Mouse (Mus musculus) stomach, embryonic 14.5 days (tissue): ENCODE data around the gene Mllt11. TPM values are rescaled to one million over a fixed set of nuclear protein-coding genes. Genes with fewer than 3 reads are reported as not detected.

ENCODE experiments used
- ATAC-seq: fragments of 200-750 bp; cut with Nextera tagmentation; 2 replicates; pipeline ENCODE4 v1.8.0; 2017; ENCODE audit warnings: low read depth, moderate TSS enrichment; ENCODE audit not compliant: insufficient number of reproducible peaks, insufficient read depth, low FRiP score
- H3K27ac ChIP-seq: fragments of 300-500 bp; sonication (generic); 2 replicates; pipeline ENCODE4 v1.5.1; 2014; ENCODE audit warnings: mild to moderate bottlenecking, low read length, moderate library complexity, mixed read lengths
- H3K27me3 ChIP-seq: fragments of 300-500 bp; sonication (generic); 2 replicates; pipeline ENCODE4 v1.6.1; 2014; ENCODE audit warnings: low read length, control low read depth, mixed read lengths; ENCODE audit not compliant: control insufficient read depth, insufficient read depth
- H3K36me3 ChIP-seq: fragments of 300-500 bp; sonication (generic); 2 replicates; pipeline ENCODE4 v1.6.1; 2014; ENCODE audit warnings: mild to moderate bottlenecking, control low read depth, low read length, moderate library complexity, mixed read lengths; ENCODE audit not compliant: control insufficient read depth, insufficient read depth
- H3K4me1 ChIP-seq: fragments of 300-500 bp; sonication (generic); 2 replicates; pipeline ENCODE4 v1.6.1; 2014; ENCODE audit warnings: low read length, control low read depth, mixed read lengths; ENCODE audit not compliant: control insufficient read depth, insufficient read depth
- H3K4me2 ChIP-seq: fragments of 300-500 bp; sonication (generic); replicated peaks from 2 replicates; pipeline ENCODE4 v1.6.1; 2014; ENCODE audit warnings: low read depth, low read length, control low read depth
- H3K4me3 ChIP-seq: fragments of 300-500 bp; sonication (generic); 2 replicates; pipeline ENCODE4 v1.5.1; 2014; ENCODE audit warnings: low read depth, low read length, control low read depth
- H3K9ac ChIP-seq: fragments of 300-500 bp; sonication (generic); replicated peaks from 2 replicates; pipeline ENCODE4 v1.6.1; 2014; ENCODE audit warnings: low read depth, mild to moderate bottlenecking, control low read depth, low read length, moderate library complexity, mixed read lengths
- H3K9me3 ChIP-seq: fragments of 300-500 bp; sonication (generic); 2 replicates; pipeline ENCODE4 v1.6.1; 2016; ENCODE audit warnings: low read depth, low read length, control low read depth; ENCODE audit not compliant: control insufficient read depth
- WGBS: fragments of 180-500 bp; shearing (Covaris S2); extraction: QIAGEN DNeasy Blood & Tissue Kit; methylation state at CpG from one replicate; pipeline ENCODE4 v1.1.7; 2014; 5-methylcytosine and 5-hydroxymethylcytosine counted together
- polyA plus RNA-seq: library from polyadenylated mRNA; unstranded; fragments of >200 nt; fragmentation: Nextera tagmentation; extraction: Ambion mirVana; gene quantifications from 2 replicates; pipeline ENCODE4 v1.2.1, GENCODE M21; 2014

Gene Mllt11
- polyA plus RNA-seq, 1 experiment from 2014 or later, result 42.4 TPM

DNA sequence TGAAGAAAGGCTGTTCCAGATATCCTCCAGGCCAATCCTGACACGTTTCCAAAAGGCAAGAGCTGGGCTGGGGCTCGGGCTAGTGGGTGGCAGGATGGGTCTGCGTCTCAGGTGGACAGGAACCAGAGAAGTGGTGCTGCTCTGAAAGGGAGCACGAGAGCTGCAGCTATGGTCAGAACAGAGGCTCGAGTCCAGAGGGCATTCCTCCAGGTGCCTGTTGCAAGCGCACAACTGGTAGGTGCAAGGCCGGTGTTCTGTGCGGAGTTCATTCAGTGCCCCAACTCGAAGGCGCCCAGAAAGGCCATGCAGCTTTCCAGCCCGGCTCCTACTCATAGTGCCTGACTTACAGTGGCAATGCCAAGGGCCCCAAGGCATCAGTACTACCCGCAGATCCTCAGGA lies 8.0 kb upstream of the Mllt11 start:
- H3K4me1 ChIP-seq, result no peaks in the 10 kb centered on the region
- no peaks in the 10 kb centered on the region for H3K27me3 ChIP-seq
- no peak overlapping the region for H3K9ac ChIP-seq
- no peak overlapping the region for H3K27ac ChIP-seq
- H3K4me3 ChIP-seq, result no peak overlapping the region
- no peaks in the 10 kb centered on the region for H3K9me3 ChIP-seq
- no peak for ATAC-seq
- WGBS, result 89% methylated on average over 12 of the region's 12 CpGs
- H3K36me3 ChIP-seq, result peaks cover 23% of the 10 kb centered on the region
- no peak overlapping the region for H3K4me2 ChIP-seq

- ATAC-seq, result no peak
- H3K4me2 ChIP-seq, result no peak overlapping the region
Observed at GRCm38 (mm10) chr3:95239022-95239421, 7.1 kb upstream of the Mllt11 start.

GRCm38 (mm10) chr3:95237541-95238099 lies 5.6 kb upstream of the Mllt11 start:
- no peaks in the 10 kb centered on the region for H3K9me3 ChIP-seq
- no peaks in the 10 kb centered on the region for H3K27me3 ChIP-seq
- peaks cover 46% of the 10 kb centered on the region for H3K36me3 ChIP-seq
- no peak overlapping the region for H3K4me3 ChIP-seq
- 88% methylated on average over 8 of the region's 8 CpGs for WGBS
- no peak for ATAC-seq
- no peak overlapping the region for H3K9ac ChIP-seq
- no peaks in the 10 kb centered on the region for H3K4me1 ChIP-seq
- H3K27ac ChIP-seq, result no peak overlapping the region
- no peak overlapping the region for H3K4me2 ChIP-seq

More at GRCm38 (mm10) chr3:95239022-95239421, 7.1 kb upstream of the Mllt11 start:
- peaks cover 32% of the 10 kb centered on the region for H3K36me3 ChIP-seq
- no peaks in the 10 kb centered on the region for H3K27me3 ChIP-seq
- H3K9ac ChIP-seq, result no peak overlapping the region
- H3K4me1 ChIP-seq, result no peaks in the 10 kb centered on the region
- H3K4me3 ChIP-seq, result no peak overlapping the region
- WGBS, result 88% methylated on average over 6 of the region's 6 CpGs
- H3K9me3 ChIP-seq, result no peaks in the 10 kb centered on the region
- no peak overlapping the region for H3K27ac ChIP-seq

DNA sequence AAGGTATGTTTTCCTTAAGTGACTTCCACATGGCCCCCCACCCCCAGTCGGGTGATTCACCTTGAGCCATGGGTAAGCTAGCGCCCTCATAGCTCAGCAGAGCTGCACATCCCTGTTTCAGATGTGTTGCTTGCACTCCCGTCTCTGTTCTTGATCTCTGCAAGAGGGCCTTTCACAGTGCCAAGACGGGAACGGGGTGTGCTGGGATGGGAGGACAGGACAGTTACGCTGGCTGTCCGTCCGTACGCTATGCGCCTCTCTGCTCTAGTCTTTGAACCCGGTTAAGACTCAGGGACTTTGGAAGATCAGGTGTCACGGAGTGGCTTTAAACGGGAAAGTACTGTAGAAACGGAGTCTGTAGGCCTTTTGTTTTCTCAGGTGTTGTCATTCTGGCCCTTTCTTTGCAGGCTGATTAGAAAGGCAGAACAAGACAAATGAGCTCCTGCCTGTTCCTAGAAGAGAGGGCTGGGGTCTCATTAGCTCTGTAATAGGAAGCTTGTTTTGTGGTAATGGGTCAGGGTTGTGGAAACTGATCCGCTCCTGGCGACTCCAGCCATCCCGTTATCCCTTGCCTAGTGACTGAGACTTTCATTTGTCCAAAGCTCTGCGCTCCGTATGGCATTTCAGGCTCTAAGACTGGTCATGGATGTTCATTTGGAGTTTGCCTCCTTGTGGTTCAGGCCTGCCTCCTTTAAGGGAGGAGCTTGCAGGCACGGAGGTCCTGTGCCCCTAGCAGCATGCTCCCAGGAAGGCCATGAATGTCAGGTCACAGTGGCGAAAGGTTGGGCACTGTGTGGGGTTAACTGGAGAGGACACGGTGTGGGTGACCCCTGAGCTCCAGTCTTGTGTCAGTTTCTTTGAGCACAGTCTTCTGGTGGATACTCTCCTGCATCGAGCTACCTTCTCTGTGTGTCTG lies 3.7 kb upstream of the Mllt11 start:
- Histone ChIP-seq H3K9ac (no peak overlapping the region), H3K9me3 (no peaks in the 10 kb centered on the region), H3K27ac (no peak overlapping the region), H3K4me3 (no peak overlapping the region), H3K36me3 (peaks cover 59% of the 10 kb centered on the region), H3K27me3 (no peaks in the 10 kb centered on the region), H3K4me1 (peaks cover 7% of the 10 kb centered on the region; the same call in 1 of the 2 replicates), H3K4me2 (no peak overlapping the region)
- ATAC-seq, result no peak
- 81% methylated on average over 23 of the region's 23 CpGs for WGBS

- H3K9me3 ChIP-seq, result no peaks in the 10 kb centered on the region
- H3K27me3 ChIP-seq, result no peaks in the 10 kb centered on the region
- 89% methylated on average over 16 of the region's 16 CpGs for WGBS
- H3K4me2 ChIP-seq, result no peak overlapping the region
- peaks cover 12% of the 10 kb centered on the region; the same call in 1 of the 2 replicates for H3K4me1 ChIP-seq
- H3K4me3 ChIP-seq, result no peak overlapping the region
- no peak for ATAC-seq
- no peak overlapping the region for H3K9ac ChIP-seq
- H3K36me3 ChIP-seq, result peaks cover 59% of the 10 kb centered on the region
- H3K27ac ChIP-seq, result no peak overlapping the region
Observed at GRCm38 (mm10) chr3:95233303-95233980, 1.5 kb upstream of the Mllt11 start.

DNA sequence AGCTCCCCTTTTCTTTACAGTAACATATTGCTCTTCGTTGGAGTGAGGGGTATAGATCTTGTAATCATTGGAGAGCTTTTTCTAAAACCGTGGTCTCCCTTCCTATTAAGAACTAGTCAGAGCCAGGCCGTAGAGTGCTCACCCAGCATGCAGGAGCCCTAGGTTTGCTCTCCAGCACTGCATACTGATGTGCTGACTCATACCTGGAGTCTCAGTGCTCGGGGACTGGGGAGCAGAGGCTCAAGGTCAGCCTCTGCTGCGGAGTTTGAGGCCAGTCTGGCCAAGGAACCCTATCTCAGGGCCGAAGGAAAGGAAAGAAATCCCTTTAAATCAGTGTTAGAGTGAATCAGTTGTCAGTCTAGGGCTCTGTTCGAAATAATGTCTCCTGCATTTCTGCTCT lies 800 bp upstream of the Mllt11 start:
- Histone ChIP-seq H3K36me3 (peaks cover 59% of the 10 kb centered on the region), H3K4me3 (no peak overlapping the region), H3K9ac (no peak overlapping the region), H3K9me3 (no peaks in the 10 kb centered on the region), H3K27me3 (no peaks in the 10 kb centered on the region), H3K27ac (no peak overlapping the region), H3K4me1 (peaks cover 12% of the 10 kb centered on the region; the same call in 1 of the 2 replicates), H3K4me2 (no peak overlapping the region)
- no peak for ATAC-seq
- 80% methylated on average over 7 of the region's 7 CpGs for WGBS

GRCm38 (mm10) chr3:95230495-95231297 lies 1.3 kb downstream of the Mllt11 start:
- H3K9ac ChIP-seq, result peak overlapping the region; percentile 86; the same call in 1 of the 2 replicates
- peaks cover 22% of the 10 kb centered on the region for H3K4me1 ChIP-seq
- peak overlapping the region; percentile 85 for H3K4me3 ChIP-seq
- no peaks in the 10 kb centered on the region for H3K9me3 ChIP-seq
- H3K27me3 ChIP-seq, result no peaks in the 10 kb centered on the region
- H3K27ac ChIP-seq, result peak overlapping the region; percentile 97
- H3K36me3 ChIP-seq, result peaks cover 41% of the 10 kb centered on the region
- H3K4me2 ChIP-seq, result peak overlapping the region; percentile 87
- WGBS, result 47% methylated on average over 8 of the region's 8 CpGs
- 0 out of 2 replicates have a peak, but pooled peaks have one; percentile 11 for ATAC-seq
